Mouse (Mus musculus) Patski (cell line): ENCODE measurements around the gene Hsd3b5. TPM values are rescaled to one million over a fixed set of nuclear protein-coding genes. Genes with fewer than 3 reads are reported as not detected.

Source experiments
- polyA plus RNA-seq: library from polyadenylated mRNA; unstranded; gene quantifications from one replicate; pipeline ENCODE4 v1.2.3, GENCODE M21; 2021

Hsd3b5 gene
- polyA plus RNA-seq, 1 experiment from 2014 or later: not detected

Other genes with a start within 250 kb of the Hsd3b5 start
- gene Zfp697, start 247.8 kb downstream of the Hsd3b5 start, polyA plus RNA-seq: 21.4 TPM
- gene Gm4450, start 173.1 kb downstream of the Hsd3b5 start, polyA plus RNA-seq: 0.30 TPM
- 0.08 TPM for gene Hsd3b4, start 119.7 kb downstream of the Hsd3b5 start, polyA plus RNA-seq
- gene Gm10681, start 41.4 kb downstream of the Hsd3b5 start, polyA plus RNA-seq: 0.08 TPM
- 0.06 TPM for gene Hsd3b2, start 94.3 kb upstream of the Hsd3b5 start, polyA plus RNA-seq
- 0.10 TPM for gene Hsd3b3, start 132.9 kb upstream of the Hsd3b5 start, polyA plus RNA-seq
- gene Hsd3b6, start 184.2 kb upstream of the Hsd3b5 start, polyA plus RNA-seq: 0.05 TPM
- not detected for gene Hsd3b1, start 229.5 kb upstream of the Hsd3b5 start, polyA plus RNA-seq